Mouse (Mus musculus): Measurements from ENCODE around the gene Gm9817.
"Not testable (repeated sequence)": the region's sequence is repeated elsewhere in the genome, so short reads cannot be mapped to it uniquely, and the experiment has no call there.

Gm9817 gene

DNA sequence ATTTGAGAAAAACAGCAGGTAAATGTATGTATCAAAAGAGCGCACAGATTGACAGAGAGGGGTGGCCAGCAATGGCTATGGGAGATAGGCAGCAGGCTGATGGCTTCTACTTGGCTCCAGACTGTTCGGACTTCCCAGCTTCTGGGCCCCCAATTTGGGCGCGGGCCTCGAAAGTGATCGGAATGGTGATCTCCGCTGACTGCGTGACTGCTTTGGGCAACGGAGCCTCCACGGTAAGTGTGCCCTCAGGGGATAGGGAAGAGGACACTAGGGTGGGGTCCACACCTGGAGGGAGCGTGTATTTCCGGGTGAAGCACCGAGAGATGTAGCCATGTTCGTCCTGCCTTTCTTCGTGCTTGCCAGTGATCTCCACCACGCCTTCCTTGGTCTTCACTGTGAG lies at the start of gene Gm9817:
TSS of gene Gm9817 (plus strand) at position 301 of the 400 bp plus-strand sequence.
- not testable (repeated sequence) for DNase-seq

DNA sequence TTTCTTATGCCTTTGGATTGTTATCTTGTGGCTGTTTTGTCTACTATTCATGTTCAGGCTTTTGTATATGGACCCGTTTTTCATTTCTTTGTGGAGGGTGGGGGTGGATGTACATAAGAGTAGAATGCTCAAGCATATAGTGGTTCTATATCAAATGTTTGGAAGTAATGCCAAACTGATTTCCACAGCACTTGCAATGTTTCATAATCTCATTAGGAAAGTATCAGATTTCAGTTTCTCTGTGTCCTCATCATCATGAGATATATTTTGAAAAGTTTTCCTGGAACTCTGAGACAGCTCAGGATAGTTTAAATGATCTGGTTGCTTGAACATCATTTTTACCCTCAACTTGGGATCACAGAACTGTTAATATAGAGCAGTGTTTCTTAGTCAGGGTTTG lies 48.7 kb upstream of the Gm9817 start:
- no peak for DNase-seq

GRCm38 (mm10) chr13:45030830-45031229 lies 47.7 kb upstream of the Gm9817 start:
- DNase-seq = peak; percentile 85

DNA sequence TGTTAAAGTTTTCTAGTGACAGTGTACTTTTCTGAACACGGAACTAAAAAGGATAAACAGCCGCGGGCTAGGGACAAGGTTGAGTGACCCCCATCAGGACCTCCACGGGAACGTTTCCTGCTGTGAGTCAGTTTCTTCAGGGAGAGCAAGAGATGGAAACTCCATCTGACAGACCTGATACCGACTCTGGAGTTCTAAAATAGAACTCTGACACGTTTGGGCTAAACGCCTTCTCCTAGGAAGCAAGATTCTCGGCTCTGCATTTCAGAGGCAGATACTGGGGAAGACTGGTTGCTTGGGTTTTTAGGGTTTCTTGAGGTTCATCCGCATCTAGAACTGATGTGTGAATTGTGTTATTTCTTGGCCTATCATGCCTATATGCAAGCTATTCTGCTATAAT lies 47.2 kb upstream of the Gm9817 start:
- DNase-seq = no peak

DNA sequence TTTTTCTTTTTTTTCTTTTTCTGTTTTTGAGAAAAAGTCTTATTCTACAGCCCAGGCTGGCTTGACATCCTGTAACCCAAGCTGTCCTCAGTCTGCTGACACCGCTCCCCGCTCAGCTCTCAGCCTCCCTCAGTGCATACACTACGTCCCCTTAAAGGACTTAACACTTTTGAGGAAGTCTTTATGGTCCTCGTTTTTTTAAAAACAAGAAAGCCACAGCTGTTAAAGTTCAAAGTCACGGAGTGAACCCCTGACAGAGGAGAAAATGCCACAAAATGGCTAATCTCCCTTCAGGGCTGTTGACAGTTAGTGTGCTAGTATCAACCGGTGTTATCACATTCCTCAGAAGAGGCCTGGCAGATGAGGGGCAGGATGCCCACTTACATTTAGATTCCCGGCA lies 46.7 kb upstream of the Gm9817 start:
- DNase-seq = no peak

- DNase-seq = no peak
These were observed 46.0 kb upstream of the Gm9817 start for GRCm38 (mm10) chr13:45032484-45032883.

GRCm38 (mm10) chr13:45033360-45033759 lies 45.1 kb upstream of the Gm9817 start:
- DNase-seq = no peak

DNA sequence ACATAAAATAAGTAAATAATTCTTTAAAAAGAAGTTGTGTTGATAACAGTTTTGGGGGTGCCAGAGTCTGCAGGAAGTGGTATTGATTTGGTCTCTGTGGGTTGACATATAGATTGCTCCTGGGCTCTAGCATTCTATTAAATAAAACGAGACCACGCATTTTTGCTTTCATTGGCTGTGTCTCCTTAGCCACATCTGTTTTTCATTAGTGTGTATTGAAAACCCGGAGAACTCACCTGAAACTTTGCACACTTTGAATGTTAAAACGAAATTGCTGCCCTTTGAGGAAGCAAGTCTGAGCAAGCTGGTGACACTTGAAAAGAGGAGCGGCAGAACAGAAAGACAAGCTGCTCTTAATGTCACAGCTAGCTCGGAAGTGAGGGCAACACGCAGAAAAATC lies 43.7 kb upstream of the Gm9817 start:
- DNase-seq = no peak

DNA sequence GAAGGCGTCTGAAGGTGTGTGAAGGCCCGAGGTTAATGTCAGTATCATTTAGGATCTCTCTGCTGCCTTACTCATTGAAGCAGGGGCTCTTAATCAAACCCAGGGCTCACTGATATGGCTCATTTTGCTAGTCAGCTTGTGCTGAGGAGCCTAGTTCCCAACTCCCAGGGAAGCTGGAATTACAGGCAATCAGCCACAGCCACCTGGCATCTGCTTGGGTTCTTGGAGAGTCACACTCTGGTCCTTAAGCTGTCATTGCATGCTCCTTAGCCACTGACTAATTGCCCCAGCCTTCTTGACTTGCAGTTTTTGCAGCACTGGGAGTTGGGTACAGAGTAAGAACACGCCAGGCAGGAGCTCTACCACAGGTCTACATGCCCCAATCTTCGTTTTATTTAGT lies 42.1 kb upstream of the Gm9817 start:
- DNase-seq = no peak

- no peak for DNase-seq
These were observed 38.3 kb upstream of the Gm9817 start for GRCm38 (mm10) chr13:45040195-45040594.

DNA sequence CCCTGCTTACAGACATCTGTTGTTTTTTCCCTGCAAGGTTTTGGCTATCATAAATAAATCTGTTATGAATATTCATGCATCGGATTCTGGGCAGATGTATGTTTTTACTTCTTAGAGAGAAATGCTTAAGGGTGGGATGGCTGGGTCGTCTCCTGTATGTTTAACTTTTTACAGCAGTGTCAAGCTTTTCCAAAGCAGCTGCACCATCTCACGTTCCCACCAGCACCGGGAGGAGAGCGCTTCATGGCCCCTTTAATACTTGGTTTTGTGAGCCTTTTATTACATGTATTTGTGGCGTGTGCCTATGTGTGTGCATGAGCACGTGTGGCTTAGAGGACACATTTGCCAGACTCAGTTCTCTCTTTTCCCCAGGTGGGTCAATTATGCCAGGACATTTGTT lies 37.8 kb upstream of the Gm9817 start:
- no peak for DNase-seq

GRCm38 (mm10) chr13:45043466-45043865 lies 35.0 kb upstream of the Gm9817 start:
- DNase-seq = no peak

DNA sequence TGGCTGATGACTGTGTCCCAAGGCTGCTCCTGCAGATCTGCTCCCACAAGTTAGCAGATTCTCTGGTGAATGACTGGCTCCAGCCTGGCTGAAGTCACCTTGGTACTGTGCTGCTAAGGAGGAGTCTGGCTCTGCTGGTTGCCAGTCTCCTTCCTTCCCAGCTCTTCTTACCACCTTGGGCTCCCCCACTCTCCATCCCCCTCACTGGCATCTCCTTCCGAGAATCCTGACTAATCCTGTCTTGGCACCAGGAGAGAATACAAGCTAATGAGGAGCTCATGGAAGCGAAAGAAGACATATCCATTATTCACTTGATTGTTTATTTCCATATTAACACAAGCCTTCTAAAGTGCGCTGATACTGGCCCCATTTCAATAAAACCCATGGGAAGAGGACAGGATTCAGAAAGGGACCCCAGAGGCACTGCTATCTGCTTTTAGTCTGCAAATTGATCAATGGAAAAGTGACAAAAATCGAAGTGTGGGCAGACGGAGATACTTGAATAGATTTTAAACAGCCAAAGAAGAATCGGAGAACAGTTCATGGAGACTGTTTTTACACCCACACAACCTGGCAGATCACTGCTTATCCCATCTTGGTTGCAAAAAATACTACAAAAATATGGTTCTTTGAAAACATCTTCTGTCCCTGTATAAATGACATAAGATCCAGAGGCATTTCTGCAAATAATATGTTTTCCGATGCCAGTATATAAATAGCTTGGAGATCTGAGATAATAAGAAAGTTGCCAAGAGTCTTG lies 29.1 kb upstream of the Gm9817 start:
- DNase-seq = no peak

GRCm38 (mm10) chr13:45052805-45053204 lies 25.7 kb upstream of the Gm9817 start:
- DNase-seq = no peak

DNA sequence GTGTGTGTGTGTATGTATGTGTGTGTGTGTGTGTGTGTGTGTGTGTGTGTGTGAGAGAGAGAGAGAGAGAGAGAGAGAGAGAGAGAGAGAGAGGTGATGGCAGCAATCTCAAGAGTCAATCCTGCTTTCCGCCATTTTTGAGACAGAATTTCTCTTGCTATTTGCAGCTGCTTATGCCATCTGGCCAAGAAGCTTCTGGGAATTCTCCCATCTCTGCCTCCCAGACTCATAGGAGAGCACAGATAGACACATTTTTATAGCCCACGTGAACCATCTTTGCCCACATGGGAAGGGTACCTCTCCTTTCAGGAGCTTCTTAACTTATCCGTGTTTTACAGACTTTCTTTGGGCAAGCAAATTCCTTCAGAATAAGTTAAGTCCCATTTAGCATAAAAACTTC lies 24.6 kb upstream of the Gm9817 start:
- no peak for DNase-seq

DNA sequence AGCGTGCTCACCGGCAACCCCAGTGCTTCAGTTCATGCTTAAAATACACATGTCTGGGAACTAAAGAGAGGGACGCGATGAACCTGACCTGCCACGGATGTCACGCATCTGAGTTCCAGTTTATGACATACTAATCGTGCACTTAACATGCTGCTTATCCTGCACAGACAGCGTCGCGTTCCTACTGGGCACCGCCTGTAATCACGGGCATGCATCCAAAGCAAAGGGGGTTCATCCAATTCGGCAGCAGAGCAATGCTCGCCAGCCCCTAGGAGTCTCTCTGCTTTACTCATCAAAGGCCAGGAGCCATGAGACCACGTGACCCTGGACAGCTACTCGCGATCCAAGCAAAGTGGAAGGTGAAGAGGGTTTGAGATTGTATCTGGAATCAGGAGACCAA lies 19.3 kb upstream of the Gm9817 start:
- DNase-seq = no peak

DNA sequence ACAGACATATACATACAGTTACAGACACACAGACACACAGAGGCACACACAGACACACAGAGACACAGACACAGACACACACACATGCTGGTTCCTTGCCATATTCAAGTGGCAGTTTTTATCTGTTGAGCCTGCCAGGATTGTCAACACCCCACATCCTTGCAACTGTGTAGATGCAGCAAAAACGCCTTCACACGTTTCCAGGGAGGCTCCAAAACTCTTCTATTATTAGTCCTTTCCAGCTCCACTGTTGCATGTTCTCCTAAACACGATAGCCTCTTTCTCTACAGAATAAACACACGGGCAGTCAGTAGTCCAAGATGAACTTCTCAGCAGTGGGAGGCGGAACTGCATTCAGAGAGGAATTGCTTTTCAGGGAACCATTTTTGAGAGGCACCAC lies 15.3 kb upstream of the Gm9817 start:
- no peak for DNase-seq

GRCm38 (mm10) chr13:45064951-45065350 lies 13.5 kb upstream of the Gm9817 start:
- no peak for DNase-seq

DNA sequence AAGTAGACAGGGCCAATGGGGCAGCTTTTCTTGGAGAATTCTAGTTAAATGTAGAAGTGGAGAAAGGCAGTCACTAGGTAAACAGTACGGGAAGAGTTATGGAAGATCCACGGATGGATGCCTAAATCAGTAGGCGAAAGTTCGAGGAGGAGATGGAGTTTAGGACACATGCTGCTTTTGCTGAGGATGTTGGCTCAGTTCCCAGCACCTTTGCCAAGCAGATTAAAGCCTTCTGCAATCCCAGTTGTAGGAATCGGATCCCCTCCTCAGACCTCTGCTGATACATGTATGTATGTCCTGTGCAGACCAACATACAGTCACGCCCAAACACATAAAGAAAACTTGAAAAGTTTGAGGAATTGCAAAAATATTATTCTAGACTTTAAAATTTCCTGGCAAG lies 8.1 kb upstream of the Gm9817 start:
- DNase-seq = no peak

- no peak for DNase-seq
These were observed 3.5 kb upstream of the Gm9817 start for GRCm38 (mm10) chr13:45075012-45075411.

DNA sequence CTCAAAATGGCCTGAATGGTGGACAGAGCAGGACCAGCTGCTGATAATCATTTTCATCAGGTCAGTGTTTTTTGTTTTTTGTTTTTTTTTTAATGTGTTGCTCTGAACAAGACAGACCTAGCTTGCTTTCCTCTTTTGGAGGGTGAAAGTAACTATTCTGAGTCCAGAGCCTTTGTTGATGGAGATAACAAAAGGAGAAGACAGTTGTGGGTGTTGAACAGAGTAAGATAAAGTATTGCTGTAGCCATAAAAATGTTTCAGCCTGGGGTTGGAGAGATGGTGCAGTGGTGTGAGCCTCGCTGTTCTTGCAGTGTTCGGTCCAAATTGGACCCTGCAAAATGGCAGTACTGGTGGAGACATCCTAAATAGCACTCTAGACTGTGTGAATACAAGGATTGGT lies 2.8 kb upstream of the Gm9817 start:
- no peak for DNase-seq

GRCm38 (mm10) chr13:45080771-45081170 lies 2.3 kb downstream of the Gm9817 start:
- peak; percentile 13 for DNase-seq

DNA sequence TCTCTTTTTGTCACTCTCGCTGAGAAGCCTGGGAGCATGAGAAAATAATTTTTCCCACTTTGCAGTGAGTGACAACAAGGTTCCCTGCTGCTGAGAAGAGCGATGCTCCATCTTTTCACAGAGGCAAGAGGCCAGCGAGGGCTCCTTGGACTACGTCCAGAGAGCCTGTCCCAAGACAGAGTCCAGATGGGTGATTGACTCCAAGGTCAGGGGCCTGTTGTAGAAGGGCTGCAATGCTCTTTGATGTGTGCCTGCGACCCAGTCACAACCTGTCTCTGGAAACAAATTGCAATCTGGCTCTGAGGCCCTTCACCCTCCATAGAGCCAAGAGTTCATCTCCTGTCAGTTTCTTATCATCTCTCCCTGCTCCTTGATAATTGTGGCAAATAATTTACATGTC lies 5.2 kb downstream of the Gm9817 start:
- peak; percentile 19 for DNase-seq

DNA sequence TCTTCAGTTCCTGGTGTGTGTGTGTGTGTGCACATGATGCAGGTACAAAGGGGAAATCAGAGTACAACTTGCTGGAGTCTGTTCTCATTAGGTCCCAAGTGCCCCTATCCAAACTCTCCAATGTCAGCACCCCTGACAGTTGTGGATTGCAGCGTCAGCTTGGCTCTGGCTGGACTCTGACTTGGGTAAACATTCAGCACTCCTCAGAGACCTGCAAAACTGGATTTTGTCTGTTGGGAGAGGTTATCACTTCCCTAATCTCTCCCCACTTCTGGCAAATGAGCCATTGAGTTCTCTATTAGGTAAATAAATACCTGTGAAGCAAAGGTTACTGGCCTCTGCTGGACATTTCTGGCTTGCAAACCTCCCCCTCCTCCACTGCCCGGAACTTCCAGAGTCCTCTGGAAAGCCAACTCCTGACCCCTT lies 10.3 kb downstream of the Gm9817 start:
- no peak for DNase-seq

DNA sequence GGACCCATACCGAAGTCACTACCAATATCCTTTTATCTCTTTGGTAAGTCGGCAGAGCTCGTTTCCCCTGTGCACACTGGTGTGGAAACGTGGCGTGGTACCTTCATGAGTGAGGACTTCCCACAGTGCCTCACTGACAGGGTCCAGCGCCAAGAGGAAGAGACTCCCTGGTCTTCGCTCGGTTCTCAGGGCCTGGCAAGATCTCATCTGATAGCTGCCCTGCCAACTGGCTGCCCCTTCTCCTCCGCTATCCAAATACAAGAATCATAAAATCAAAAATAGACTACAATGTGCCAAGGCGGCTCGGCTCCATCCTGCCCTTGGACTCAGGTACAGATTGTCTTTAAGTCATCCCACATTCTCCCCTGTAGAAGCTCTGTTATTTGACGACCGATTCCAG lies 11.4 kb downstream of the Gm9817 start:
- peak; percentile 28 for DNase-seq
